Mouse (Mus musculus) heart, embryonic 15.5 days (tissue): ENCODE data around the gene Pxt1. TPM values are rescaled to one million over a fixed set of nuclear protein-coding genes. Genes with fewer than 3 reads are reported as not detected.

Experiments used
- ATAC-seq: fragments of 200-750 bp; cut with Nextera tagmentation; replicated peaks from 2 replicates; pipeline ENCODE4 v1.8.0; 2017; ENCODE audit warnings: low read depth, moderate TSS enrichment; ENCODE audit not compliant: insufficient number of reproducible peaks, insufficient read depth, low FRiP score
- H3K27ac ChIP-seq: fragments of 300-500 bp; sonication (generic); 2 replicates; pipeline ENCODE4 v1.5.1; 2015; ENCODE audit warnings: mild to moderate bottlenecking, inconsistent platforms
- H3K27me3 ChIP-seq: fragments of 300-500 bp; sonication (generic); 2 replicates; pipeline ENCODE4 v1.6.1; 2015; ENCODE audit warnings: inconsistent platforms
- H3K36me3 ChIP-seq: fragments of 300-500 bp; sonication (generic); 2 replicates; pipeline ENCODE4 v1.6.1; 2015; ENCODE audit warnings: mild to moderate bottlenecking, inconsistent platforms
- H3K4me1 ChIP-seq: fragments of 300-500 bp; sonication (generic); replicated peaks from 2 replicates; pipeline ENCODE4 v1.6.1; 2015; ENCODE audit warnings: inconsistent platforms
- H3K4me2 ChIP-seq: fragments of 300-500 bp; sonication (generic); 2 replicates; pipeline ENCODE4 v1.6.1; 2015; ENCODE audit warnings: inconsistent platforms, mild to moderate bottlenecking, moderate library complexity
- H3K4me3 ChIP-seq: fragments of 300-500 bp; sonication (generic); 2 replicates; pipeline ENCODE4 v1.5.1; 2015; ENCODE audit warnings: mild to moderate bottlenecking, inconsistent platforms
- H3K9ac ChIP-seq: fragments of 300-500 bp; sonication (generic); 2 replicates; pipeline ENCODE4 v1.6.1; 2015; ENCODE audit warnings: mild to moderate bottlenecking, inconsistent platforms
- H3K9me3 ChIP-seq: fragments of 300-500 bp; sonication (generic); replicated peaks from 2 replicates; pipeline ENCODE4 v1.6.1; 2016; ENCODE audit warnings: inconsistent platforms
- WGBS: fragments of 180-500 bp; shearing (Covaris S2); methylation state at CpG from one replicate; pipeline ENCODE4 v1.1.7; 2015; ENCODE audit warnings: mixed read lengths; 5-methylcytosine and 5-hydroxymethylcytosine counted together
- polyA plus RNA-seq: library from polyadenylated mRNA; unstranded; fragments of >200 nt; fragmentation: Nextera tagmentation; extraction: Ambion mirVana; gene quantifications from 2 replicates; pipeline ENCODE4 v1.2.1, GENCODE M21; 2015

Gene Pxt1
- polyA plus RNA-seq, 1 experiment from 2014 or later = not detected

DNA sequence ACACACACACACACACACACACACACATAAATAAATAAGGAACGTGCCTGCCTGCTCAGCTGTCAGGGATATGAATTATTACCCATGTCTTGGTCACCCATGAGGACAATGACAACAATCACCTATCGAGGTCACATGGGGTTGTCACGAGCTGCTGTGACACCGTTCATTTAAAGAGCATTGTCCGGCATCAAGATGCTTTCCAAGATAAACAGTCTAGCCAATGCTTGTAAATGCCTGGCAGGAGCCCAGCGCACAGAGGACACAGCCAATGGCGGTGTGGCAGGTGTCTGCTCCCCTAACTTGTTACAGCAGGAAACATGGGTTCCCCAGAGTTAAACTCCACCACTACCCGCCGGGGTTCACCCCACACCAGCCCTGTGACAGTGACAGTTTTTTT lies 15.6 kb downstream of the Pxt1 start:
- no peak for ATAC-seq
- Histone ChIP-seq H3K36me3 (no peaks in the 10 kb centered on the region), H3K27ac (no peak overlapping the region), H3K4me3 (no peak overlapping the region), H3K4me1 (peaks cover 21% of the 10 kb centered on the region), H3K4me2 (no peak overlapping the region), H3K9ac (no peak overlapping the region), H3K9me3 (no peaks in the 10 kb centered on the region), H3K27me3 (no peaks in the 10 kb centered on the region)
- WGBS = 66% methylated on average over 9 of the region's 9 CpGs

DNA sequence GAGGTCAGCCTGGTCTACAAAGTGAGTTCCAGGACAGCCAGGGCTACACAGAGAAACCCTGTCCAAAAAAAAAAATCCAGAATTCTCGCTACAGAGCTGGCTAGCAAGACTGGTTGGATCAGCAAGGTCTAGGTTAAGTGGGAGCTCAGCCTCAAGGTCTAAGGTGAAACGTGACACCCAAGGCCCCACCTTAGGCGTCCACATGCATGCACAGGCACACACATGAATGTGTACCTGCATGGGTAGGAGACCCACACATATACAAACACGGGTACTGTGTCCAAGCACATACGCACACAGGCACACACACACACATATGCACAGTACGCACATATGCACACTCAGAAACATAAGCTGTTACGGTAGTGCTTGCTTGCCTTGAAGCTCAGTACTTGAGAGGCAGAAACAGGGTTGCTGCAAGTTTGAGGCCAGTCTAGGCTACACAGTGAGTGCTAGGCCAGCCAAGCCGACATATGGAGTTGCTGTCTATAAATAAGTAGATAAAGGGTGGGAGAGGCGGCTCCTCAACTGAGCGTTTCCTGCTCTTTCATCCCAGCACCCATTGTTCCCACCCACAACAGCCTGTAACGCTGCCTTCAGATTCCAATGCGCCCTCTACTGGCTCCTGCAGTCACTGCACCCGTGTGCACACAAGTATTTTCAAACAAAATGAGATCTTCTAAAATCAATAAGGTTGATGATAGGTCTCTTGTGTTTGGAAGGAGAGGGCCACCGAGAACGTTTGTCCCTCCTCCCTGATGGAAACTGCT lies 16.6 kb downstream of the Pxt1 start:
- no peak overlapping the region; the same call in 1 of the 2 replicates for H3K27ac ChIP-seq
- no peak for ATAC-seq
- no peaks in the 10 kb centered on the region for H3K36me3 ChIP-seq
- H3K27me3 ChIP-seq = no peaks in the 10 kb centered on the region
- H3K4me2 ChIP-seq = no peak overlapping the region
- H3K9me3 ChIP-seq = no peaks in the 10 kb centered on the region
- 42% methylated on average over 15 of the region's 15 CpGs for WGBS
- H3K4me1 ChIP-seq = peaks cover 21% of the 10 kb centered on the region
- H3K4me3 ChIP-seq = no peak overlapping the region
- no peak overlapping the region for H3K9ac ChIP-seq

DNA sequence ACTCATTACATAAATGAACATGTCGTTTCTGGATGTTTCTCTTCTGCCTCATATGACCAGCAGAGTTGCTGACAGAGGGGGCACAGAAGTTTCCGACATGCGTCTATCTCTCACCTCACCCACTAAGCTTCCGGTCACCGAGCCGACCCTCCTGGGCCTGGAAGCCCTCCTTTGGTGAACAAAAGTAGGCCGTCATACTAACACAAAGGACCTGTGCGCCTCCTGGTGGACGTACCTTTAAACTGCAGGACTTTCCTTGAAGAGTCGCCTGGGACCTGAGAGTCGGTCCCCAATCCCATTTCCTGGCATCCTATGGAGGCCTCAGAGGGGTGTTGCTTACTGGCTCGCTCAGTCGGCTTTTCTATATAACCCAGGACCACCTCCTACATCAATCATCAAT lies 17.3 kb downstream of the Pxt1 start:
- H3K4me3 ChIP-seq = no peak overlapping the region
- no peak overlapping the region; the same call in 1 of the 2 replicates for H3K27ac ChIP-seq
- H3K4me1 ChIP-seq = peaks cover 17% of the 10 kb centered on the region
- H3K27me3 ChIP-seq = no peaks in the 10 kb centered on the region
- no peak overlapping the region for H3K9ac ChIP-seq
- WGBS = 7% methylated on average over 13 of the region's 13 CpGs
- H3K4me2 ChIP-seq = no peak overlapping the region
- ATAC-seq = no peak
- no peaks in the 10 kb centered on the region for H3K9me3 ChIP-seq
- H3K36me3 ChIP-seq = no peaks in the 10 kb centered on the region

DNA sequence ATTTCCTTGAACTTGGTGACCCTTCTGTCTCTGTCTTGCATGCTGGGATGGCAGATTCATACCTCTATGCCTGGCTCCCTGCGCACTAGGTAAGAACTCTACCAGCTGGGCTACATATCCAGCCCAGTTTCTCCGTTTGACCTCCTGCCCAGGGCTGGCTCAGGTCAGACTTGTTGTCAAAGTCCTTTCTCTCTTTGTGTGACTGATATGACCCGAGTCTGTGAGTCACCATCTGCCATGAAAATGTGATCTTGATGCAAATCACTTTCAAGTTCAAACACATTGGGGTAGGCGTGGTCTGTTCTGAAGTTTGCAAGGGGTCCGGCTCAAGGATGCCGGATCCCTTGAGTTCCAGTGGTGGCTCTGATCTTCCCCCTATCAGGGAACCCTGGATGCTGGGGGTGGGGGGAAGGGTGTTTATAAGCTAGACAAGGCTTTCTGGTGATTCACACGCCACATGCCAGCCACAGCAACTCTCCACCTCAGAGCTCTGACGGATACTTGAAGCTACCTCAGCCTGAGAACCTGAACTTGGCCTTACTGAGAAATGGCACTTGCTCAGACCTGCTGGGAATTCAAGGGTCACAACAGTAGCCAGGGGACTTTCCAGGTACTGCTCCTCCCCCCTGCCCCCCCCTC lies 18.6 kb downstream of the Pxt1 start:
- H3K36me3 ChIP-seq = no peaks in the 10 kb centered on the region
- no peak overlapping the region for H3K27ac ChIP-seq
- WGBS = 79% methylated on average over 8 of the region's 8 CpGs
- no peaks in the 10 kb centered on the region for H3K9me3 ChIP-seq
- H3K4me1 ChIP-seq = peaks cover 13% of the 10 kb centered on the region
- no peak overlapping the region for H3K4me3 ChIP-seq
- H3K9ac ChIP-seq = no peak overlapping the region
- H3K4me2 ChIP-seq = no peak overlapping the region
- no peaks in the 10 kb centered on the region for H3K27me3 ChIP-seq
- ATAC-seq = no peak

DNA sequence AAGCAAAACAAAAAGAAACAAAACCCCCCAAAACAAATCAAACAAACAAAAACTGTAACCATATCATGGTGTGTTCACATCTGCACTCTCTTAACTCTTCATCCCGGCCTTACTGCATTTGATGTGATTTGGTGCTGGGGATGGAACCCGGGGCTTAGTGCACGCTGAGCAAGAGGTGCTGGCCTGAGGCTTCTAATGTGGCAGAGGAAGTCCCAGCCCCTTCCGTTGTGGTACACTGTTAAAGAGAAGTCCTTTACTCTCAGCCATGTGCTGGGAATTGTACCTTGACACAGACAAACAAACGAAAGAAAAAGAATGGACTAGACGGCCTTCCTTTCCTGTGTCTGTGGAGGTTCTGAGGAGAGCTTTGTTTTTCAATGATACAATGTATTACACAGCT lies 21.5 kb downstream of the Pxt1 start:
- Histone ChIP-seq H3K36me3 (no peaks in the 10 kb centered on the region), H3K4me1 (peaks cover 8% of the 10 kb centered on the region; the same call in 1 of the 2 replicates), H3K9me3 (no peaks in the 10 kb centered on the region), H3K4me3 (no peak overlapping the region), H3K9ac (no peak overlapping the region), H3K4me2 (no peak overlapping the region), H3K27ac (no peak overlapping the region), H3K27me3 (no peaks in the 10 kb centered on the region)
- ATAC-seq = no peak
- 59% methylated on average over 6 of the region's 6 CpGs for WGBS

DNA sequence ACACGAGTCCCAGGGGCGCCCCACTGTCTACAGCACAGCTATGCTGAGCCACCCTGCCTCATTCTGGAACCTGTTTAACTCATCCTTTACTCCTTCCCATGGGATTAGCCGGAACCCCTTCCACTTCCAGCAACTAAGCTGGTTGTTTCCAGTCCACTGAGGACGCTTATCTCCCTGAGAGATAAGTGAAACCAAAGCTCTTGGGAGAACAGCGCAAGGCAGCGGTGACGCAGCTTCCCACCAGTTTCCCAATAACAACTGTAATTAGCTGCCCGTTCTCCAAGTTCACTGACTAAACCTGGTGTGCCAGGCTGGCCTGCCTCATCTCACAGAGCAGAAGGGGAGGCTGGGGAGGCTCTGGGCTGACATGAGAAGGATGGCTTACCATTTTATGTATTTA lies 22.6 kb downstream of the Pxt1 start:
- no peaks in the 10 kb centered on the region for H3K27me3 ChIP-seq
- peak overlapping the region; percentile 32; the same call in 1 of the 2 replicates for H3K4me2 ChIP-seq

DNA sequence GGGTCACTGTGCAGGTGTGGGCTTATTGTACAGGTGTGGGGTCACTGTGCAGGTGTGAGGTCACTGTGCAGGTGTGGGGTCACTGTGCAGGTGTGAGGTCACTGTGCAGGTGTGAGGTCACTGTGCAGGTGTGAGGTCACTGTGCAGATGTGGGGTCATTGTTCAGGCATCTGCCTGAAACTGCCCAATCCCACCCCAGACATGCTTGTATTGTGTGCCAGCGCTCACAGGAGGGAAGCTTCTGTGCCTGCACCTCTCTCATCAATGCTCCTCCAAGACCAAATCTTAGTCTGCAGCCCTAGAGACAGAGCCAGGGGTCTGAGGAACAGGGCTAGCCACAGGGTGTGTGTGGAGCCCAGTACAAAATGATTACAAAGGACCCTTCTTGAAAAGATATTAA lies 27.1 kb downstream of the Pxt1 start:
- no peak for ATAC-seq
- WGBS = 94% methylated on average over 1 of the region's 1 CpGs

More for the DNA sequence above, 22.6 kb downstream of the Pxt1 start:
- H3K9me3 ChIP-seq = no peaks in the 10 kb centered on the region
- 25% methylated on average over 8 of the region's 8 CpGs for WGBS
- H3K4me1 ChIP-seq = peaks cover 5% of the 10 kb centered on the region; the same call in 1 of the 2 replicates
- no peak overlapping the region for H3K27ac ChIP-seq
- no peak overlapping the region for H3K9ac ChIP-seq
- H3K36me3 ChIP-seq = no peaks in the 10 kb centered on the region
- H3K4me3 ChIP-seq = no peak overlapping the region
- ATAC-seq = no peak

DNA sequence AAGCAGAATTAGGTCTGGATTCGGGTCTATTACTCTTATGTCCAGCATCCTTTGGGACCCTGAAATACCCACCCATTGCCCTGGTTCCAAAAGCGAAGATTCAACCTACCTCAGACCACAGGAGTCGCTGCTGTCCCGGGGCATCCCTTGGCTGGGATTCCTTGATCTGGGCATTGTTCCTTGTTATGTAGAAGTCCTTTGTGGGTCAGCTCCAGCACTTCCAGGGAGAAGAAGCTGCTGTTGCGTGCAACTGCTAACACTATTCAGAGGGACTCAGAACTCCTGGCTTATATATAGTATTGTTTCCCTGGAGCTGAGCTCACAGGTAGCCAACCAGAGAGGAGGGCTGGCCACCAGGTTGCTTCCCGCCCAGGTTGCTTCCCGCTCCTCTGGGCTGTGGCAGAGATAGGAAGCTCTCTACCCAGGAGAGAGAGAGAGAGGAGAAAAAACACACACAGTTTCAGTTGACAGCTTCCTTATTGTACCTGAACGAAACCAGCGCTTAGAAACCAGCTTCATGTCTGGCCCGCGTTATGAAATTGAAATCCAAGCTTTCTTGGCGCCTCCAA lies 28.5 kb downstream of the Pxt1 start, which contains the start of gene 4930539E08Rik:
TSS of gene 4930539E08Rik (minus strand) at position 265 of the 569 bp plus-strand sequence.
- WGBS = 64% methylated on average over 12 of the region's 12 CpGs

More for the DNA sequence above, 27.1 kb downstream of the Pxt1 start:
- Histone ChIP-seq H3K9me3 (no peaks in the 10 kb centered on the region), H3K27ac (no peak overlapping the region), H3K36me3 (no peaks in the 10 kb centered on the region), H3K27me3 (no peaks in the 10 kb centered on the region), H3K4me1 (0 out of 2 replicates have a peak, but pooled peaks cover 5% of the 10 kb centered on the region), H3K9ac (no peak overlapping the region), H3K4me3 (no peak overlapping the region), H3K4me2 (no peak overlapping the region)

DNA sequence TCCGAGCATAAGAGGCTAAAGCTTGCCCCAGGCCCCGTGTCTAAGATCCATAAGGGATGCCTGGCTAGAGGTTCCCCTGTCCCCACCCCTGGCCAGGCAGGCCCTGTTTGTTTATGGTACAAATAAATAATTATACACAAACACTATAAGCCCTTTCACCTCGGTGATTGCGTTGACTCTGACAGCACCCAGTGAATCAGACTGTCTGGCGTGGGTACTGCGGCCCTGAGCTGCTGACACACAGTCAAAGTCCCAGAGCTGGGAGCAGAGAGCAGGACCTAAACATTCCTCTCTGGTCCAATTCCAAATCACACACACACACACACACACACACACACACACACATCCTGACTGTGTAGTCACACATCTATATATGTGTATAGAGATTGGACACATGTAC lies 29.7 kb downstream of the Pxt1 start:
- H3K27ac ChIP-seq = no peak overlapping the region
- H3K4me3 ChIP-seq = no peak overlapping the region
- H3K9ac ChIP-seq = no peak overlapping the region
- H3K4me2 ChIP-seq = no peak overlapping the region
- no peaks in the 10 kb centered on the region for H3K9me3 ChIP-seq
- peaks cover 5% of the 10 kb centered on the region; the same call in 1 of the 2 replicates for H3K4me1 ChIP-seq
- 74% methylated on average over 6 of the region's 6 CpGs for WGBS
- no peaks in the 10 kb centered on the region; the same call in 1 of the 2 replicates for H3K27me3 ChIP-seq
- ATAC-seq = no peak
- H3K36me3 ChIP-seq = no peaks in the 10 kb centered on the region

More for the DNA sequence above, 28.5 kb downstream of the Pxt1 start, which contains the start of gene 4930539E08Rik:
- Histone ChIP-seq H3K9me3 (no peaks in the 10 kb centered on the region), H3K9ac (no peak within 1 kb of the TSS), H3K4me3 (no peak within 1 kb of the TSS), H3K4me1 (no peaks in the 10 kb centered on the region), H3K27ac (no peak within 1 kb of the TSS), H3K36me3 (no peaks in the 10 kb centered on the region), H3K27me3 (no peaks in the 10 kb centered on the region; the same call in 1 of the 2 replicates), H3K4me2 (no peak within 1 kb of the TSS)
- no peak for ATAC-seq

DNA sequence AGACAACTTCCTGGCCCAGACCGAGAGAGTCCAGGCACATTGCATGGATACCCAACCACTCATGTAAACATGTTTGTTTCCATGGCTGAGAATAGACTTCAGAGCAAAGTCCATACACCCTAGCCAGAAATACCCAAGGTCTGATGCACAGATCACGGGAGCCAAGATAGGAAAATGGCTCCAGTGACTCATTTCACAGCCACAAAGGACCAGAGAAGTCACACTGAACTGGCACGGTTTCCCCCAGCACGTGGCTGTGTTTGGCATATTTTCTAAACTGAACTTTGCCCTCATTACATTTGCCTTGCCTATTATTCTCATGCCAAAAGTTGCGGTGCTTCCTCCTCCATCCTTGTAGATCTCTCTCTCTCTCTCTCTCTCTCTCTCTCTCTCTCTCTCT lies 30.4 kb downstream of the Pxt1 start:
- WGBS = 56% methylated on average over 5 of the region's 5 CpGs
- H3K36me3 ChIP-seq = no peaks in the 10 kb centered on the region
- H3K27ac ChIP-seq = no peak overlapping the region
- peaks cover 5% of the 10 kb centered on the region; the same call in 1 of the 2 replicates for H3K4me1 ChIP-seq
- no peak overlapping the region for H3K4me3 ChIP-seq
- H3K9ac ChIP-seq = no peak overlapping the region
- no peaks in the 10 kb centered on the region for H3K9me3 ChIP-seq
- ATAC-seq = no peak
- H3K27me3 ChIP-seq = no peaks in the 10 kb centered on the region; the same call in 1 of the 2 replicates
- H3K4me2 ChIP-seq = no peak overlapping the region

DNA sequence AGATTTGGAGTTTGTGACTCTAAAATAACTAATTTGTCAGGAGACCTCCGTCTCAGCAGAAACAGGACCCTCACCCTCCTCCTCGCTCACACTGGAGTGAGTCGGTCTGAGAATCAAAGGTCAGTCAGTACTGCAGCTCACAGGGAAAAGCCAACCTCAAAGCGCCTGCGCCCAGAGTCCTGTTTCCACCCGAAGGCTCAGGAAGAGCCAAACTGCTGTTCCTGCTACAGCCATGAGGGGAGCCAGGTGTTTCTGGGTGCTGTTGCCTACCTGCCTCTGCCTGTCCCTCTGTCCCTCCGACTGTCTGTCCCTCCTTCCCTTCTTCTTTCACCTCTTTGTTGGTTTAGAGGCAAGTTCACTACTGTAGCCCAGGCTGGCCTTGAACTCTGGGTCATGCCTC lies 33.5 kb downstream of the Pxt1 start:
- Histone ChIP-seq H3K4me3 (no peak overlapping the region), H3K4me2 (no peak overlapping the region), H3K4me1 (peaks cover 7% of the 10 kb centered on the region; the same call in 1 of the 2 replicates), H3K9me3 (no peaks in the 10 kb centered on the region), H3K9ac (no peak overlapping the region), H3K27ac (no peak overlapping the region), H3K27me3 (peaks cover 3% of the 10 kb centered on the region; the same call in 1 of the 2 replicates), H3K36me3 (no peaks in the 10 kb centered on the region)
- 30% methylated on average over 7 of the region's 7 CpGs for WGBS
- no peak for ATAC-seq
